Mouse (Mus musculus) fibroblast of lung, adult 2 months (primary cell): ENCODE results near the gene Gstp1.
"Not testable (repeated sequence)": the region's sequence is repeated elsewhere in the genome, so short reads cannot be mapped to it uniquely, and the experiment has no call there.

ENCODE experiments used
- DNase-seq: peaks from one replicate; pipeline ENCODE4 v3.0.0-alpha.2; 2011; ENCODE audit warnings: low read depth

Gstp1 gene

GRCm38 (mm10) chr19:4060044-4060898 lies 22.5 kb upstream of the Gstp1 start:
- DNase-seq, result not testable (repeated sequence)

GRCm38 (mm10) chr19:4059069-4059740 lies 21.4 kb upstream of the Gstp1 start, which contains the start of gene Gstp3:
Gene Gstp3 (minus strand): TSS chr19:4059569.
- DNase-seq, result no peak

- DNase-seq, result no peak
Observed at GRCm38 (mm10) chr19:4058581-4058980, 20.8 kb upstream of the Gstp1 start.

GRCm38 (mm10) chr19:4057962-4058361 lies 20.2 kb upstream of the Gstp1 start:
- no peak for DNase-seq

- DNase-seq, result no peak
Observed at GRCm38 (mm10) chr19:4057389-4057788, 19.6 kb upstream of the Gstp1 start.

- no peak for DNase-seq
Observed at GRCm38 (mm10) chr19:4056727-4057126, 18.9 kb upstream of the Gstp1 start.

GRCm38 (mm10) chr19:4055947-4056693 lies 18.3 kb upstream of the Gstp1 start:
- no peak for DNase-seq

- no peak for DNase-seq
Observed at GRCm38 (mm10) chr19:4055216-4055946, 17.6 kb upstream of the Gstp1 start.

GRCm38 (mm10) chr19:4054613-4055012 lies 16.8 kb upstream of the Gstp1 start:
- no peak for DNase-seq

GRCm38 (mm10) chr19:4052516-4053030 lies 14.8 kb upstream of the Gstp1 start:
- no peak for DNase-seq

- DNase-seq, result no peak
Observed at GRCm38 (mm10) chr19:4051741-4052515, 14.1 kb upstream of the Gstp1 start.

GRCm38 (mm10) chr19:4051016-4051415 lies 13.2 kb upstream of the Gstp1 start:
- DNase-seq, result no peak

- DNase-seq, result not testable (repeated sequence)
Observed at GRCm38 (mm10) chr19:4049069-4049468, 11.3 kb upstream of the Gstp1 start.

GRCm38 (mm10) chr19:4047859-4048258 lies 10.1 kb upstream of the Gstp1 start:
- DNase-seq, result no peak

GRCm38 (mm10) chr19:4046866-4047254 lies 9.1 kb upstream of the Gstp1 start:
- DNase-seq, result no peak

GRCm38 (mm10) chr19:4045966-4046865 lies 8.4 kb upstream of the Gstp1 start, which contains the start of gene Gstp2:
Gene Gstp2 (minus strand): TSS chr19:4046023.
- peak; percentile 96 for DNase-seq

GRCm38 (mm10) chr19:4044109-4044508 lies 6.3 kb upstream of the Gstp1 start:
- not testable (repeated sequence) for DNase-seq

GRCm38 (mm10) chr19:4042124-4042523 lies 4.3 kb upstream of the Gstp1 start:
- no peak for DNase-seq

GRCm38 (mm10) chr19:4041500-4041899 lies 3.7 kb upstream of the Gstp1 start:
- not testable (repeated sequence) for DNase-seq

- DNase-seq, result not testable (repeated sequence)
Observed at GRCm38 (mm10) chr19:4040941-4041340, 3.2 kb upstream of the Gstp1 start.
